Mouse (Mus musculus) urinary bladder, adult 18-20 months (tissue): ENCODE measurements around the gene Kcnma1.

Experiments used
- DNase-seq, 2 experiments: peaks; one replicate each; pipeline ENCODE4 v3.0.0; 2022; ENCODE audit warnings: low spot score in 2 of 2, mixed read lengths in 2 of 2

The Kcnma1 gene

DNA sequence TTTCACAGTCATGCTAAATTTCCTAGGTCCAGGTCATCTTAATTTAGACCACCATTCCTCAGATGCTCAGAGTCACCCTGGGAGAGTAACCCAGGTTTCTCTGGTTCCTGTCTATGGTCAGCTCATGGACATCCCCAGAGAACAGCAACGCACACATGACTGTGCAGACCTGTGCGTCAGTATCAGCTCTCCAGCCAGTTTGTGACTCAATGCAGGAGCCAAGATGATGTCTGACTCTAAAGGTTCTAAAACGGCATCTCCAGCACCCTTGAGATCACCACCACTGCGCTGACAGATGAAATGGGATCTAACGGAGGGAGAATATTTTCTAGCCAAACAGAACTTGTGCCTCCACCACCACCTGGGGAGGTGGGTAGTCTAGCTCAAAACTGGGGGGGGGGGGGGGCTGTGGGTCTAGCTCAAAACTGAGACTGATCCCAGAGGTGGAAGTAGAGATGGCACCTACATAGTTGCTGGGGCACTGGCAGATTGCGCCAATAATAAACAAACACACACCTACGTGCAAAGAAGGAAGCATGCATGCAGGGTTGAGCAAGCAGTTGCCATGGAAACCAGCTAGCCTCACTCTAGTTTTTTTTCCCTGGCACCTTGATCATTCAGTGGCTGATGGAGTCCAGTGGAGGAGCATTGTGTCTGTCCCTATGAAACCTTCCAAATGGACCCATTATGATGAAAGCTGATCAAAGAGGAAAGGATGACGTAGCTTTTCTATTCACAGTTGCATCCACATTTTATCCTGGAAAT lies 231.3 kb downstream of the Kcnma1 start:
- no peak for DNase-seq

DNA sequence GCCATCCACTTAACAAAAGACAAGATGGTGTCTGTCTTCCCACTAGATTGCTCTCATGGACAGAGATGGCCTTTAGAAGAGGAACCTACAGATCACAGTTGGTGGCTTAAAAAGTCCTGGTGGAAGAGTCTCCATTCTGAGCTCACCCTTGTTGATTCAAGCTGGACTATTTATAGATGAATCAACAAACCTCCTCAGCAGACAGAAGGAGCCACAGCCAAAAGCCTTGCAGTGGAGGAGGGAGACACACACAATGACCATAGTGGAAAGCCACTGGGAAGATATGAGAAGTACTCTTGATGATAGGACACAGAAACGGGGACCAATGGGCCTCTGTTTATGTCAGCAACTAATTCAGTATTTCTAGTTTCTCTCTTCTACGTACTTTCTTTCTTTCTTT lies 239.7 kb downstream of the Kcnma1 start:
- no peak for DNase-seq

DNA sequence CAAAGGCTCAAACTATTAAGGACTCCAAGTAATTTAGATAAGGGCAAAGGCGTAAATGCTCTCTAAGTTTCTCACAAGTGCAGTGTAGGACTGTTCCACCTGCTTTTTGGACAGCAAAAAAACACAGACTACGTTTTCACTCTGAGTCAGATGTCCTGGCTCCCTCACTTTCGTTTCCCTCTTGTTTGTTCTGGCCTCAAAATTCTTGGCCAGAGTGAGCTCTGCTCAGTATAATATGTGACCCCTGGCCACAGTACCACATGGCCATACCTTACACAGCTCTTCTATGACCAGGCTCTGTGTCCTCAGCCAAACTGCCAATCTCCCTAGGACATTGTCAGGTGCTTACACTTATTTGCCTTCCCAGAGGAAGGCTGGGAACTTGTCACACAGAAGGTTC lies 241.6 kb downstream of the Kcnma1 start:
- no peak for DNase-seq

DNA sequence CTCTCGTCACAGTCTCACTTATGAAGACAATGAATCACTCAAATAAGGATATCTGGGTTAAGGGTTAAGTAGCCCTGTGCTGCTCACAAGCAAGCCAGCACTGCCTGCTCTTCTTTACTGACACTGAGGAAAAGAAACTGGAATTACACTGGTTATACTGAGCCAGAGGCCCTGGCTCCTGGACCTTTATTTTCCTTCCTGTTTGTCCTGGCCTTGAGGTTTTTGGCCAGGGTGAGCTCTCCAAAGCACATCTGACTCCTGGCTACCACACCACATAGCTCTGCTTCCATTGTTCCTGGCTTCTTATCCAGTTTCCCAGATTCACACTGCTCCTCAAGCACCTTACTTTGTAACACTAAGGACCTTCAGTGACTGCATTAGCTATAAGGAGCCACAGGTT lies 242.5 kb downstream of the Kcnma1 start:
- no peak for DNase-seq

DNA sequence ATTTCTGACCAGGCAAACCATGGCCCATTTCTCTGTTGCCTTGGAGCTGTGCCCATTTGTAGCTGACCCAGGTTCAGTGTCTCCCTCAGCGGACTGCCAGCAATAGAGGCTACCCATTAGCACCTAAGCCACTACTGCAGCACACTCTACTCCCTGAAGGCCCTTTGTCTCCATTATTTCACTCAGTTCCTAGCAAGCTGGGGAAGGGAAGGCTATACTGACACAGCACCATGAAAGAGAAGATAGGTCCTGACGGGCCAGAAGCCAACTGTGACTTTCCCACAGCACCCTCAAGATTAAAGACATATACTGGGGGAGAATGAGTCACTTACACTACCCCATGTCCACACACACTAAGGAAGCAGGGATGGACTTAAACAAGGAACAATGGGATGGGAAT lies 251.8 kb downstream of the Kcnma1 start:
- DNase-seq, result no peak

DNA sequence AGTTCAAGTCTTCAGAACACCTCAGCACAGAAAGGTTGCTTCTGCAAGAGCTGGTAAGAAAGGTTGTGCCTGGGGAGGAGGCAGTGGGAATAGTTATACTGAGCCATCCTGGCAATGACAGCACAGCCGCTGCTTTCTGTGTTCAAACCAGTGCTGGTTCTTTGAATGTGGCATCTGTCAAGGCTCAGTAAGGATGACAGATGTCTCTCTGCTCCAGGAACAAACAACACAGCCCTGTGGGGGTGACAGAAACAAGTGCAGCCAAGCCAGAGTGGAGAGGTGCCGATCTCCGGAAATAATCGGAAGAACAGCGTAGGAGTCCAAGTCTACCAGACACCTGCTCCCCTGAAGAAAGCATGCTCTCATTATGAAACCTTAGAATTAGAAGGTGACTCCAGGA lies 254.7 kb downstream of the Kcnma1 start:
- DNase-seq, result no peak

DNA sequence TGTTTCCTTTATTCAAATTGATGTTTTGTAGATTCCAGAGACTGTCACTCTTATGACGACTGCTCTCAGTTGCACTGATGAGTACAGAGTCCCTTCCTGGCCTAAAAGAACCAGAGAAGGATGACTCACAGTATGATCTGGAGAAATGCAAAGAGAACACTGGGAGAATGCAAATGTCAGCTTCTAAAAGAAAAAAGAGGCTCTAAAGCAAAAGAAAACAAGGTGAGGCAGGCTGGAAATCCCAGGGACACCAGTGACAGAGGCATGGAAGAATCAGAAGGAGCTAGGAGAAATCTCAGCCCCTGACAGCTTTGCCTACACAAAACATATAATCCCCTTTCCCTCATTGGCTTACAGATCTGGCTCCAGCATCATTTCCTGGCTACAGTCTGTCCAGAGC lies 255.9 kb downstream of the Kcnma1 start:
- DNase-seq, result no peak

DNA sequence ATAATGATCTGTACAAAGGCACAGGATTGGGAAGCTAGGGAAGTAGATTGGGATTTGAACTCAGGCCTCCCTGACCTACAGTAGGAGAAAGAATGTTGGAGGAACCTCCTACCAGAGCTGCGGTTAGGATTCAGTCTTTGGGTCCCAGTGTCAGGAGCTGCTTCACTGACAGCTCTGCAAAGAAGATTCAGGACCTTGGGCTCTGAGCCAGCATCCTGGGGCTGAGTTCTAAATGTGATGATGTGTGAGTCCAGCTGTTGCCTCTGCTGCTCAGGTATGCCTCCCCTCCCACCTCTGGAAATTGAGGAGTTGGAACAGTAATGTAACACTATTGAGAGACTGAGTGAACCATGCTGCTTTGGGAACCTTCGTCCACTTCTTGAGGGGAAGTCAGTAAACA lies 266.3 kb downstream of the Kcnma1 start:
- no peak for DNase-seq

DNA sequence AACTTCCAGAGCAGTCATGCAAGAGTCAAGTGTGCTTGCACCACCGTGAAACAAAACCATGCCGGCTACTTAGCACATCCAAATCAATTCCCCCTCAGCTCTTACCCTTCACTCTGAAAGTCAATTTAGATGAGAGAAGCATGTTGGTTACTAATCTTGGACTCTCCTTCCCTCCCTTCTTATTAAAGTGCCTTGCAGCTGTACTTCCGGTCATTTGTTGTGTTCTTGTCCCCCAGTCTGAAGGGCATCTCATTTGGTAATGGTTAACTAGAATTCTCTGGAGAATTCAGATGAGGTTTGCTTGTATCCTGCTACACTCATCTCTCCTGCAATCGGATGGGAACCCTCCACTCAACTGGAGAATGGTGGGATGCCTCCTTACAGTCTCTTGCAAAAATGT lies 267.3 kb downstream of the Kcnma1 start:
- no peak for DNase-seq

DNA sequence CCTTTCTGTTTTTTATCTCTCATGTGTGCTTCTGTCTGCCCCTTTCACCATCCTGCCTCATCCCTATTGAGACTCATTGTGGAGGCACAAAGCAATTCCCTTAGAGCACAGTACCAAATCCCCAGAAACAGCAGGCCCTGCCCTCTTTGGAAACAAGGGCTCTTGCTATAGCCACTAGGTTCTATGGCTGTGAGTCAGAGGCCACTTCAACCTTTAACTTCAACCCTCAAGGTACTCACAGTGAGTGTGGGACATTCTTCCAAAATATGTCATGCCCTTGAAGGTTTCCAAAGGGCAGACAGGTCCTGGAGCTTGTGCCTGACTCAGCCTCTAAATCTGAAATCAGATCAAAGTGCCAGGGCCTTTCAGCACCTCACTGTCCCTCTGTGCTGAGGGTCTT lies 272.8 kb downstream of the Kcnma1 start:
- no peak for DNase-seq

DNA sequence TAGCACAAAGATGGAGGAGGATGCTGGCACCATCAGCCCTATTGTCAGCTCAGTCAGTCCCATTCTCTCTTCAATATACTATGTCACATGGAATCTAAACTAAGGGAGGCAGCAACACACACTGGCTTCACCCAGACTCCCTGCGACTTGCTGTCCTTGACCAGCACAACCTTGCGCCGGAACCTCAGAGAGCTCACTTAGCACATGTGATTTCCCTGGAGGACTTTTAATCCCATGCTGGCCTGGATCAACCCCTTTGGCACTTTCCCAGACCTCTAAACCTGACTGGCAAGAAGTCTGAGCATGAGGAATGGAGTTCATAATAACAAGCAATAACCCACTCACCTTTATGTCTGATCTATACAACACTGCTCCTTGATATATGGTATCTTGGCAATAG lies 280.1 kb downstream of the Kcnma1 start:
- DNase-seq, result no peak

DNA sequence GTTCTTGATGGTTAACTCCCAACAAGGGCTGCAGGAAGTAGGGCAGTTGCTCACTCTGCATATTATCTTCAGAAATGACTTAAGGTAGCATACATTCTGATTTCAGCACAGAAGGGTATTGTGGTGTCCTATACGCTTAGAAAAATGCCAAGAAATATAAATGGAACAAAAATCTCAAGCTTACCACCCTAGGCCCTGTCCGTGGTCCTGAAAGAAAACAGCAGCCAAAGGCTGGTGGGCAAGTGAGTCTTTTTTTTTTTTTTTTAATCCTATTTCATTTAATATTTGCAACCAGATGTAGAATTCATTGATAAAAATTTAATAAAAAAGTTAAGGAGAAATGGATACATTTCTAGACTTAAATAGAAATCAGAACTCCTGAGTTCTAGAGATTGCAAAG lies 284.9 kb downstream of the Kcnma1 start:
- DNase-seq, result no peak

DNA sequence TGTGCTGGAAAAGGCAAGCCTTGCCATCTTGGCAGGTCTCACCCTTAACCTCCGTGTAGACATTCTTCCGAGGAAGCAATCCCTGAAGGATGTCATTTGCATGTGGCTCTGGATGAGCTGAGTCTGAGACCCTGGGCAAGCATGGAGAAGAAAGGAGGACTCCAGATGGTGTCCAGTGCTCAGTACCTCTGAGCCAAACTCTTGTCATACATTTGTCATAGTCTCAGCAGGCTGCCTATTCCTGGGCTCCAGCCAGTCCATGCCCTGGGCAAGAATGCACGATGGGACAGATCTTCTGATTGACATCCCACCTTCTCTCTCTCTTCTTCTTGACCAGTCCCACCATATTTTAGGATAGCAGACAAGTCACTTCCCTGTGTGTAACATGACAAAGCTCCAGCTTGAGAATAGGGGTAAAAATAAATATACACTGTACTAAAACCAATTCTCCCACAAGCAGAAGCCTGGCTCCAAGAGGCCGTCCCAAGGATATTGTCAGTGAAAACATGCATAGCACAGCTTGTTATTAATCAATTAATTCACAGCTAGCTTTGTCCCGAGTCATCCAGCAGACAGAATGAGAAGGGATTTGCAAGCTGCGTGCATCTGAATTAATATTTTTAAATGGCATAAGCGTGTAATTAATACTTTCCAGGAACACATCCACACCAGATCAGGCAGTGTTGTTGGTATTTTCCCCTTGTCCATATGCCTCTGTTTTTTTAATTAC lies 290.4 kb downstream of the Kcnma1 start:
- DNase-seq, result no peak

DNA sequence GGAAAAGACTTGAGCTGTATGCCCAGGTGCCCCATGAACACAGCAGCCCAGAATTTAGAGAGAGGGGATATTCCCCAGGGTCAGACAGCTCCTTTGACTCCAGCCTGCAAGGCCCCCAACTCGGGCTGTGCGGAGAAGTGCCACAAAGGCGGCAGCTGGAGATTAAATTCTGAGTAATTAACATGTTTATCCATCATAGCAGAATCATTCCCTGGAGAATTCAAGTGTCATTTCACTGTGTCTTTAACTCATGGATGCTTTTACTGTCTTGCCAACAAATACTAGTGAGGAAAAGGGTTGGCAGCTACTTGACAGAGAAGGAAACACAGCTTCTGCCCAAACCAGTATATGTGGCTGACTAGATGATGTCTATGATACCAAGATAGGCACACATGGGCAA lies 295.0 kb downstream of the Kcnma1 start:
- no peak for DNase-seq

DNA sequence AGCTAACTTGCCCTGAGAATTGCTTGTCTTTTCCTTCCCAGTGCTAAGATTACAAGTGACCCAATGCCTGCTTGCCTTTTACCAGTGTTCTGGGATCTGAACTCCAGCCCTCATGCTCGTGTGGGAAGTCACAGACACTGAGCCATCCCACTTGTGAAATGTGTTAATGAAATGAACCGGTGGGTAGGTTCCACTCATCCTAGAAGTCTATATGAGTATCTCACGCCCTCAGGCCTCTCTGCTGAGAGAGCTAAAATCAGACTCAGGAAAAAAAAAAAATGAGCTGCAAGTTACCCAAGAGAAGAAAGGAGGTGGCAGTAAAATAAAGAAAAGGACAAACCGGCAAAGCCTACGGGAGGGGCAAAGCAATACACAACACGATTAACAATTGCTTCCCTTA lies 295.6 kb downstream of the Kcnma1 start:
- DNase-seq, result no peak

DNA sequence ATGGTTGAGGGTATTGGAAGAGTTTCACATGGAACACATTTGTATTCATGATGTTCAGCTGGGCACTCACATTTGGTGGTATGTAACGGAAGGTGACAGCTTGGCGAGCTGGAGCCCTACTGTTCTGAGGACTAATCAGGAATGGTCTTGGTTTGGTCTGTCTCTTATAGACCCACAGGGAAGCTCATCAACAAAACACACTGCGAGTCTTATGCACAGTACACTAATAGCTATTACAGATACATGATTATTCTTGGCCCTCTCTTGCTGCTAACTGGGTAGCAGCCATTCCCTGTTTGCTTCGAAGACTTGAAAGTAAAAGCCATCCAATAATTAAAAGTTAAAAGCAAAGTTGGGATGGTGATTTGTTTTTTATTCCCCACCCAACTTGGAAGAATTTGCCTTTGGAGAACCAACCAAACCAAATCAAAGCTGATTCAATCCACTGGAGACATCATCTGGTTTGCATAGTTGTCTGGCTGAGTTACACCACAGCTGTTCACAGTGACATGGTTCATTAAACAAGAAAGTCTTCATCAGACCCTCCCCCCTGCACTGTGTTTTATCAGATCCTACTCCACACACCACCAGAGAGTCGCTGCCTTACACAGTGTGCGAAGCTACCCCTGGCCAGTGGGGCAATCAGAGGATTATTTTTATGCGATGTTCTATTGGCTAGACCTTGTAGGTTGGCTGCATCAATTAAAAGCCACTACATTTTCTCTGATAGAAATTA lies 299.7 kb downstream of the Kcnma1 start:
- DNase-seq, result no peak

DNA sequence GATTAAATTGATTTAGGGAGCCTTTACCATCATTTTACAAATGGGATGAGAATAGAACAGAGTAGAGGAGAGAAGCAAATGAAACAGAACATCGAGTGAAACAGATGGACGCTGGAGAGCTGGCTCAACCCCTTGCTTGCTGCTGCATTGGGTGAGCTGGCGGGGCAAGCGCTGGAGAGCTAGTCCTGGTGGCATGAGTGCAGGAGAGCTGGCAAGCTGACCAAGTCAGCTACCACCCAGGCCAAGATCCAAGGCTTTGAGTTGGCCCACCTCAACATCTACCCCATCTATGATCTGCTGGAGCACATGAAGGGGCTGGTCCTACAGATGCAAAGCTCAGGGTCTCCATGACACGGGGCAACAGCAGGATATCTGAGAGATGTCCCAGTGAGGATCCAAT lies 301.4 kb downstream of the Kcnma1 start:
- DNase-seq, result no peak

DNA sequence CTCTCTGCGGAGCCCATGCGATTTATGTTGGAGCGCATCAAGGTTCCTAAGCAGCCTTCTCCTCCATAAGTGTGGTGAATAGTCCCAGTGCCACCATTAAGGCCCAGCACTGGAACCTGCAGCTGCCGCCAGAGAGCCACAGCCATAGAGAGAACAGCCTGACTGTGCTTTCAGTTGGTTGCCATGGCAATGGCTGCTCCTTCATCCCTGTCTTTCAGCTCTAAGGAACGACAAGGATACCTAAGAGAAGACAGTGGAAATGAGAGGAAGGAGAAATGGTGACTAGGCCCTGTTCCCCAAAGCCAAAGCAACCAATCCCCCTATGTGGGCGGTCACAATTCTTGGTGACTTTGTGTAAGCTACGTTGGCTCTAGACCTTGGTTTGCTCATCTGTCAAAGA lies 303.3 kb downstream of the Kcnma1 start:
- DNase-seq, result no peak

DNA sequence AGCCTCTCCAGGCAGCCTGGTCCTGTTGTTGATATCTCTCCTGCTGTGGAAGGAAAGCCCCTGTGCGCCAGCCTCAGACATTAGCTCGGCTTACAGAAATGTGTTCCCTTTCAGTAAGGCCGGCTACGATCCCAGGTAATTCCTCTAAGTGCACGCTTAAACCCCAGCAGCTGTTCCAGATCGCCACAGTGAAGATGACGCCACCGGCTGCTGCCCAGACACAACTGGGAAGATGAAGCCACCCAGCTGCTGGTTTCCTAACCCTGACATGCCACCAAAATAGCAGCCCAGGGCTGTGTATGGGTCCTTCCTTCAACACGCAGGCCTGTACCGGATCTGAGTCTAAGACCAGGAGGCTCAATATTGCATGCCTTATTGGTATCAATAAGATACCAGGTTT lies 307.5 kb downstream of the Kcnma1 start:
- DNase-seq, result no peak

DNA sequence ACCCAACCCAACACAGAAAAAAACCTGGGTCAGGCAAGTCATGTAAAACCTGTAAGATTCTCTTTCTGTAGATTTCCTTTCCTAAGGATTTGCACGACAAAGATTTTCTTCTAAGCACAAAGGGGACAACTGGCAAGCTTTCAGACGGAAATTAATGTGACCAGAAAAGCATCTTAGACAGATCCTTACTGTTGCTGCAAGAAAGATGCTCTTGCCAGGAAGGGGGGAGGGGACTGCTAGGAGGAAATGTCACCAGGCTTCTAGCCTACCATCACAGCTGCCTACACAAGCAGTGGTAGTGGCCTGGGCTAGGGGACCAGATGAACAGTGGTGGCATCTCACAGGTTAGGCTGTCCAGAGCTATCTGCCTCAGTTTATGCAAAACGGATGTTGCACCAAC lies 308.6 kb downstream of the Kcnma1 start:
- no peak for DNase-seq

DNA sequence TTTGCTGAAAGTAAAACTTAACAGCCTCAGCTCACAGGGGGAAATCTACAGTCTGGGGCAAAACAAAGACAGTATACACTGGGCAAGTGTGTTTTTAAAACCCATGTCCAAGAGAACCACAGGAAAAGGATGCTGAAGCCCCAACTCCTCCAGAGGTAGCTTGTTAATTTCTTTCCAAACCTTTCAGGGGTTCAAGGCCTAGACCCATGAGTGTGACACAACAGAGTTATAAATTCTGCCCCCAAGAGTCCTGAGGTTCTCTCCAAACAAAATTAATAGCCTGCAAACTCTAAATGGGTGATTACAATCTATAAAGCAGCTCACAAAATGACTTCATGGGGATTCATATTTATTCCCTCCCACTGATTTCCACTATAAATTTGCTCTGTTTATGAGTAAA lies 310.0 kb downstream of the Kcnma1 start:
- no peak for DNase-seq

DNA sequence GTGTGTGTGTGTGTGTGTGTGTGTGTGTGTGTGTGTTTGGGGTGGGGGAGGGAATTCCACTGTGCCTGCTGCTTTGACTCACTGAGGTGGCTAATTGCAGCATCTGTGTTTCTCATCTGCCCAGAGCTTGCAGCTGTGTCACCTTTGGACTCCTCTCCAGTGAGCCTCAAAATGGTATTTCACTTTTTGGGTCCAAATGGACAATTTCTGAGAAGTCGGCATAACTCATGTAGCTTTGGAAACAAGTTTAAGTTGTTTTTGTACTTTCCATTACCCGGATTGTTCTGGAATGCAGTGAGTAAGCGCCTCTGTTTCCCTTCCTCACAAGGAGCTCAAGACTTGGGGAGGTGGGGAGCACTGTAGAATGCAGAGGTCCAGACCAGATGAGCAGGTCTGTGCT lies 317.9 kb downstream of the Kcnma1 start:
- no peak for DNase-seq

DNA sequence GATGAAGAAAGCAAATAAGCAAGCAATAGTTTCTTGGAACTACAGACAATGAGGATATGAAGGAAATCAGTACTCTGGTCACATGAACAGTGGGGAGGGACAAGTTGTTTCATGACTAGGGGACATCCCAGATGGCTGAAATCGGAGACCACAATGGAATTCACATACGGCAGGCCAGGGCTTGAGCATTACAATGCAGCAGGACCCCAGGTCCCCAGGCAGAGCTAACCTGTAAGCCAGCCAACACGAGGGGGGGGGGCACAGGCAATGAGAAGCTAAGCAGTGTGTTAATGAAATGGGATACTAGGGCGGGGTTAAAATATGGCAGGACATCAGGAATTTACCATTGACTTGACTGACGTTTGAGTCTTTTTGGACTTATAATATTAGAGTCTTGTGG lies 324.6 kb downstream of the Kcnma1 start:
- DNase-seq, result no peak
